Mouse (Mus musculus): ENCODE results near the gene Hes1.

The Hes1 gene

DNA sequence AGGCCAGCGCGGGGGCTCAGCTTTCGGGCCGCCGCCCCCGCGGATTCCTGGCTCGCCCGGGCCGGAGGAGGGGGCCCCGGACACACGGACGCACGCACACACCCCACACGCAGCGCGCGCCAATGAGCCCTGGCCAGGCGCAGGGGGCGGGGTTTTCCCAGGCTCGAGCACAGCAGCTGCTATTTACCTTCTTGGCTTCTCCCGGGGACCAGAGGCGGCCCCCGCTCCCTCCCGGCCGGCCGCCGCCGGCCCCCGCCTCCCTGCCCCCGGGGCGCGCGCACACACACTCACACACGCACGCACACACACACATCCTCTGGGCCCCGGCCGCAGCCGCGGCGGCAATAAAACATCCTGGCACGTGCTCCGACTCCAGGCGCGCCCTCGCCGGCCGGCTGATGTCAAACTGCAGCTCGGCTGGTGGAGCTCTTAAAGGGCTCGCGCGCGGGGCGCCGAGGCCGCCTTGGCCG is at the start of gene Hes1:
Gene Hes1 (plus strand): TSS at position 401 of the 470 bp plus-strand sequence.
- TF ChIP-seq GATA4 (IDR thresholded peaks at IDR 0.05; ENCODE audit: insufficient replicate concordance, low read length) = peak; percentile 72; the same call in 1 of the 2 replicates

DNA sequence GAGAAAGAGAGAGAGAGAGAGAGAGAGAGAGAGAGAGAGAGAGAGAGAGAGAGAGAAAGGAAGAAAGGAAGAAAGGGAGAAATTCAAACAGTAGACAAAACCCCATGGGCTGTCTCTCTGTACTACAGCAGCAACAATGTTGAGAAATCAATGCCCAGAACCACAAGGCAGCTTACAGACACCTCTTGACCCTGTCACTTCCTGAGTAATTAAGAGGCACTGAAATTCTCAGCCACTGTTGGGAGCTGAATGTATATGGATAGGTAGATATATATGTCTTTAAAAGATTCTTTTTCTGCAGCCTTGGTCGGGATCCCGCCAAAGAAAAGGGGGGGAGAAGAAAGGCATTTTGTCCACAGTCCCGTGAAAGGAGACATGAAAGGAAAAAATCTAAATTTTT is 48.1 kb upstream of the Hes1 start:
- no peak for TF ChIP-seq GATA4 (IDR thresholded peaks at IDR 0.05; ENCODE audit: insufficient replicate concordance, low read length)

DNA sequence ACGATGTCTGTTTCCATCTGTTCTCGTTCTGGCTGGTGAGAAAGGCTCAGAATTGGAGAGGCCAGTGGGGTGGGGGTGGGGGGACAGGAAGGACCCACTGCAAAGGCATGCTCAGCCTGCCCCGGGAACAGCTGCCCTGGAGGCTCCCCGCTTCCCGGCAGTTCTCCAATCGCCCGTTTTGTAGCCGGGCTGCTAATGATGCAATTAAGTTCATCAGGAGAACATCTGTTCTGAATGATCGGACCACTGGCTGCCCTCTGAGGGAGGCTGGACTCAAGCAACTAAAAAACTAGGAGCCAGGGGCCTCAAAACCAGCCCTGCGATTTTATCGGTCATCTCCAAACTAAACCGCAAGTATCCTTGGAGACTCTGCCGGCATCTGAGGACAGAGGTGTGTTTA is 44.1 kb upstream of the Hes1 start:
- no peak for TF ChIP-seq GATA4 (IDR thresholded peaks at IDR 0.05; ENCODE audit: insufficient replicate concordance, low read length)

DNA sequence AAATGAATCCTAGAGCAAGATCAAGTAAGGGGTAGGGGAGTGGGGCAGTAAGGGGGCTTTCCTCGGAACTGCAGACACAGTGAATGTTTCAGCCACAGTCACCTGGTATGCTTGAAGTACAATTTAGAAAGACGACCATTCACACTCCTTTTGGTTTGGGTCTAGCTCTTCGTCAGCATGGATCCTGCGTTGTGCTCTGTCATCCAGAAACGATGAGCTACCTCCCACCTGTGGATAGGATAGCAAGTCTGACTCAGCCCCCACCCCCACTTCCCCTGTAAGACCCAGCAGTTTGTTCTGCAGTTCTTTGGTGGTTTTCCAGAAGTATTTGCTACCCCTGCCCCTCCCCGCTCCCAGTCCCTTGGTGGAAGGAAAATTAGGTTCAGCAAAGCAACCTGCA is 41.8 kb upstream of the Hes1 start:
- TF ChIP-seq GATA4 (IDR thresholded peaks at IDR 0.05; ENCODE audit: insufficient replicate concordance, low read length) = no peak

DNA sequence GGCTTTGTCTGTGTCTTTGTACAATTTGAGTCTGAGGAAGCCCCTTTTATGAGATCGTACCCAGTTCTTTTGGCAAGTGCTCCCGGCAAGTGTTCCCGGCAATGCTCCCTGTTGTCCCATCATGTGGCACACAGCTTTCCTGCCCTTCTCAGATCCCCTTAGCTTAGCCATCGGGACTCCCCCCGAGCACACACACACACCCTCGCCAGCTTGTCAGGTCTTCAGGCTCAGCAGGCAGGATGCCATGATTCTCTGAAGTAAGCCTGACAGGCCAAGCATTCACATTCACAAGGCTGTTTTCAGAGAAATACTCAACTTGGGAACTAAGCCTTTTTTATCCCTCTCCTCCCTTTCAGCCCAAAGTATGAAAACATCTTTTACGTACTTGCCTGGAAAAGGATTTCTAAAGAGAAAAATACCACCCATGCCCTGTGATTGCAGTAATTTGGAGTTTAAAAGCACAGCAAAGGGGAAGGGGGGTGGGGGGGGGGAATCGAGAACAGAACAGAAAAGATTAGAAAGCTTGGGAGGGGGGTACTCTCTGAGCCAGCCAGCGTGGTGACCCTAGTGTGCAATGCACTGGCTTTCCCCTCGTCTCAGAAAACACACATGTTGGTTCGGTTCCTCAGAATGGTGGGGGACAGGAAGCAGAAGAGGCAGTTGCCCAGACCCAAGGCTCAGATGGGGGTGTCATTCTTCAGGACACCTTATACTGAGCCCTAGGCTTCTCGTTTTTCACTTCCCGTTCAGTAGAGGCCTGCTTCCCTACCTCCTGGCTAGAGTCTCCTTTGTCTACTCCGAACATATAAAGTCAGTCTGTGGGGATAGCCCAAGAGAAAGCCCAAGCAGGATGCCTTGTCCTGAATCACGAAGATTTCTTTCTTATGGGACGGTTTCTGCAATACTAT is 41.0 kb upstream of the Hes1 start:
- no peak for TF ChIP-seq GATA4 (IDR thresholded peaks at IDR 0.05; ENCODE audit: insufficient replicate concordance, low read length)

DNA sequence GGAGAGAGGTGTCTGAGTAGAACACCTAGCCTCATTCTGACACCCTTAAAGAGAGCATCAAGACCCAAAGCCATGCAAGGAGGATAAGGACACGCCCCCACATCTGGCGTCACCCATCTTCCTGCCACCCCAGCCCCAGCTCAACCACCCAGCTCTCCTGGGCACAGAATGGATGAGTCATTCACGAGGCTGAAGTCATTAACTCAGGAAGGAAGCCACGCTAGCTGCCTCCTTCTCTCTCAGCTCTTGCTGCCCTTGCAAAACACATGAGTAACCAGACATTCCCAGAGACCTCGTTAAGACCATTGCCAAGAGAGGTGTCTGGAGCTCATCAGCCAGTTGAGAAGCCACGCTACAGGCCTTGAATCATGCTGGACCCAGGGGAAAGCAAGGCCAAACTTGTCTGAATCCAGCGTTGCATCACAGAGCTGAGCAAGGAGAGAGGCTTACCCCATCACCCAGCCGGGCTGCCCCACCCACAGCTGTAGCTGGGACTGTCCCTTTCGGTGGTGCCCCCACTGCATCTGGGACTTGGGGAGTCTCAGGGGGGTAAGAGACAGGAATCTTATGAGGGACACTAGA is 39.4 kb upstream of the Hes1 start:
- no peak for TF ChIP-seq GATA4 (IDR thresholded peaks at IDR 0.05; ENCODE audit: insufficient replicate concordance, low read length)

DNA sequence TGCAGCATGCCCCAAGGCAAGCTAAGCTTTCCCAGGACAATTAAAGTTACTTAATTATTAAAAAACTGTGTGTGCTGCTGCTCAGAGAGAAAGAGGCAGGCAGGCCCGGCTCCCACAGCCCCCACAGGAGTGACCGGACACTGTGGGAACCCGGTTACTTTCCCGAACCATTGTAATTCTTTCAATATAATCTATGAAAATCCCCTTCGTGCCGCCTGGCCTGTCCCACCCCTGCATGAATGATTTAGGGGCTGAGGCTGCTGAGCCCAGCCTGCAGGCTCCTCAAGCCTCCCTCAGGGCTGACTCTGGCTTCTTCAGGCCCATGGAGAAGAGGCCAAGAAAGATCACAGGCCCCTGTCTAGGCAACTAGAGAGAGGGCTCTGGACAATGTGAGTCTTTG is 36.0 kb upstream of the Hes1 start:
- TF ChIP-seq GATA4 (IDR thresholded peaks at IDR 0.05; ENCODE audit: insufficient replicate concordance, low read length) = no peak

DNA sequence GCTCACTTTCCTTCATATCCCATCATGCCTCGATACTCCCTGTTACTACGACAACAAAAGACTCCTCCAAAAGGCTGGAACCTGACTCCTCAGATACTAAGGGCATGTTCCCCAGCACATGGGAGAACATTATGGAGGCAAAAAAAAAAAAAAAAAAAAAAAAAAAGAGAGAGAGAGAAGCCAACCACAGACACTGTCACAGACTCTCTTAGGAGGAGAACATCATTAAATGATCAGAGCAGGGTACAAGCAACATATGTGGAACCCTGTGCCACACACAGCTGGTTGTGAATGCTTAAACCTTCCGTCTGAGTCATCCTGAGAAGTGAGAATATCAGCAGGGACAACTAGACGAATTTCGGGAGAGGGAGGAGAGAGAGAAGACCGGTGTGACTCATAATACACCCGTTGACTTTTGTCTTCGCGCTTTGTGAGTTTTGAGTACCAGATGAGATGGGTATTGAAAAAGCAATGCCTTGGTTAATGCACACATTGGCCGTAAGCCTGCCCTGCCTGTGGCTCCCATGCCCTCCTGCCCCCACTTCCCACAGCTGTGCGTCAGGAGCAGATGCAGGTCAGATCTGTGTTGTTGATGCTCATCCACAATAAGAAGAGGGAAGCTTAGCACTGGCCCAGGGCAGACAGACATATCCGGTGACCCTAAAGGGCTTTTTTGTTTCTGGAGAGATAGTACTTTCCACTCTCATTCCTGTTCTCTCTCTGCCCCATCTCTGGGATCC is 34.8 kb upstream of the Hes1 start:
- no peak for TF ChIP-seq GATA4 (IDR thresholded peaks at IDR 0.05; ENCODE audit: insufficient replicate concordance, low read length)

DNA sequence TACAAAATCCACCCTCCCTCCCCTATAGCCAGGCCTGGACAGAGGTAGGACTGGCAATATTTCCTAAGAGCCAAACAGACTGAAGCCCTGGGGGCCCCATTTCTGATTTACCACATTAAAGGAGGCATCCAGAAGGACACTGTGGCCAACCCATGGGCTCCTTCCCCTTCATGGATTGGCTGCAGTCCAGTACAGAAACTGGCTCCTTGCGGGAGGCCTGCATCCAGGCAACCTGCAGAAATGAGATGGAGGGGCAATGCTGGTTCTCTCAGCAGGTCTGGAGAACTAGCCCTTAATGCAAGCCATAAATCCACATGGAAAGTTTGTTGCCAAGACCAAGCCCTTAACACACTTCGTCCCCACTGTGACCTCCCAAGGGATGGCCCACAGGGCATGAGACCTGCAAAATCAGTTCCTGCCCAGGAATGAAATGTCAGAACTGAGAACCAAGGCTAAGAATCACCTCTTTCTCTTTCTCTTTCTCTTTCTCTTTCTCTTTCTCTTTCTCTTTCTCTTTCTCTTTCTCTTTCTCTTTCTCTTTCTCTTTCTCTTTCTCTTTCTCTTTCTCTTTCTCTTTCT is 31.8 kb upstream of the Hes1 start:
- TF ChIP-seq GATA4 (IDR thresholded peaks at IDR 0.05; ENCODE audit: insufficient replicate concordance, low read length) = no peak

DNA sequence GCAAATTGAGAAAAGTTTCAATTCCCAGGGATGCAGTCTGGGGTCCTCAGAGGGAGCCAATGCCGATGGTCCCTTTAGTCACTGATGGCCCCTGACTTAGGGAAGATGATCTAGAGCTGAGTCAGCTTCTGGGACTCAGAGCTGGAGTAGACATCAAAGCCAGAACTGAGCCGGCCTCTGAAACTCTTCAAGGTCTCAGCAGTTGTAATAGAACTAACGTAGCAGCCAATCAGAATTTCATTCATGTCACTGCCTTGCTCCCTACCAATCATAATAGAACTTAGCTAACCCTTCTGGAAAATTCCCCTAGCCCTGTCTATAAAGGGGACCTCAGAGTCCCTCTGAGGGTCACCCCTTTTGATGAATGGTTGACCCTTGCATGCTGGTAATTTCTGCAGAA is 30.8 kb upstream of the Hes1 start:
- no peak for TF ChIP-seq GATA4 (IDR thresholded peaks at IDR 0.05; ENCODE audit: insufficient replicate concordance, low read length)

DNA sequence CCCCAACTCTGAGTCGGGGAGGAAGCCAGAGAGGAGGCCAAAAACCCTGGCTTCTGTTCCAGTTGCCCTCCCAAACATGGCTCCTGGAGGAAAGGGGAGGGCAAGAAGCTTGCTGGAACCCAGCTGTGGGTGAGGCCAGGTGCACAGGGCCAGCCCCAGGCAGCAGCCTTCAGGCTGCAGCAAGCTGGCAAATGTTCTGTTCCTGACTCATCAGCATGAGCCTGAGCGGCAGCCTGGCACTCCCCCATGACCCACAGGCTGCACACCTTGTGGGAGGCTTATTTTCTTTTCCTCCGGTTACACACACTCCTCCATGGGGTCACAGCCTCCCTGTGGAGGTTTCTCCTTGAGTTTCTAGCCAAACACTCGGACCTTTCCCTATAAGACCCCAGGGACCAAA is 30.2 kb upstream of the Hes1 start:
- TF ChIP-seq GATA4 (IDR thresholded peaks at IDR 0.05; ENCODE audit: insufficient replicate concordance, low read length) = no peak

DNA sequence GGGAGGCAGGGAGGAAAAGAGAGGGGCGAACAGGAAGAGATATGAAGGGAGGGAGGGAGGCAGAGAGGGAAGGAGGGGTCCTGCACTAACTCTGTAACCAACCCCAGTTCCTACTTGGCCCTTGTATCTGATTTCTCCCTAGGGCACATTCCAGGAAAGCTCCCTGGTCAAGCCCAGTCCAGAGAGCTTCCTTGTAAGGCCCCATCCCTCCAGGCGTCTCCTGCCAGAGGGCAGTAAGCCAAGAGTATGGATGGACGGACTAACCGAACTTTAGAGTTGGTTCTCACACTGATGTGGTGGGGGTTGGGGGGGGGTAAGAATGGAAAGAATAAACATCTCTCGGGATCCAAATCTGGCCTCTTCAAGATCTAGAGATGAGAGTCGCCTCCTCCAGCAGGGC is 29.7 kb upstream of the Hes1 start:
- no peak for TF ChIP-seq GATA4 (IDR thresholded peaks at IDR 0.05; ENCODE audit: insufficient replicate concordance, low read length)

DNA sequence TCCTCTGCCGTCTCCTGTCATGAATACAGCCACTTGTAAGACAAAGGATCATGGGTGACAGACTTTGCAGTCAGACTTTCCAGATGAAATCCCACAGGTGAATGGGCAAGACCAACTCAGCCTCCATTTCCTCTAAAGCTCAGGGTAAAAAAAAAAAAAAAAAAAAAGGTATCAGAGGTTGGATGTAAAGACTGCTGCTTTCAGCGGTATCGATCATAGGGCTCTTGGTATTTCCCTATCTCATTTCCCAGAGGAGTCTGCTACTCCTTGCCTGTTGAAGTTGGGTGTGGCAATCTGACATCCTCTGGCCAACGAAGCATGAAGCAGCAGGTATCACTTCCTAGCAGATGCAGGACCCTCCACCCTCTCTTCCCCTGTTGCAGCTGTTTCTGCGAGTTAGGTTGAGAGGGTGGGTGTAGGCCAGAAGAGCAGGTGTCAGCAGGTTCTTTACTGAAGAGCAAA is 29.2 kb upstream of the Hes1 start:
- TF ChIP-seq GATA4 (IDR thresholded peaks at IDR 0.05; ENCODE audit: insufficient replicate concordance, low read length) = no peak

DNA sequence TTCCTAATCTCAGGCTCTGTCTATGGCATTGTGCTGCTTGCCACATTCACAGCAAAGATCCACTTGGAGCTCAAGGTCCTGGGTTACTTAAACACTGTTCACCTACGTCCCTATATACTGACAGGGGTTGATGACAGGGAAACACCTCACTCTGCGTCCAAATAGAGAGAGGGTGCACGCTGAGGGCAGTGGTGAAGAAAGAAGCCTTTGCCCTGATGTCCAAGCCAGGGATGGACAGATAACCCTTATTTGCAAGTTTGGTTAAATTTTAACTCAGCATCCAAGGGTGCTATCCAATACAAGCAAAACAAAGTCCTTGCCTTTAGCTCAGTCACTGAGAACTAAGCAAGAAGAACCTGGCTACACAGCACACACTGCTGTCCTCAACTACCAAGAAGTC is 28.1 kb upstream of the Hes1 start:
- peak; percentile 76; the same call in 1 of the 2 replicates for TF ChIP-seq GATA4 (IDR thresholded peaks at IDR 0.05; ENCODE audit: insufficient replicate concordance, low read length)

Measured in liver, adult (tissue).